Mouse (Mus musculus): ENCODE results near the gene Ube2e3. TPM values are rescaled to one million over a fixed set of nuclear protein-coding genes. Genes with fewer than 3 reads are reported as not detected.
A peak's percentile ranks its signal among the peaks of the same experiment; 100 is the strongest.

The Ube2e3 gene
- polyA plus RNA-seq, 1 experiment from 2014 or later: 235 TPM

- Histone ChIP-seq H3K36me3 (peaks cover 15% of the 10 kb centered on the region), H3K27me3 (ENCODE audit: low read depth, poor library complexity, severe bottlenecking) (no peaks in the 10 kb centered on the region), H3K27ac (peak overlapping the region; percentile 100), H3K4me1 (peaks cover 48% of the 10 kb centered on the region), H3K9me3 (replicated peaks) (no peaks in the 10 kb centered on the region), H3K4me3 (peak overlapping the region; percentile 88)
- DNase-seq (ENCODE audit: low spot score): peak; percentile 87
- under 1% methylated on average over 111 of the region's 114 CpGs for WGBS
These were observed 1.2 kb downstream of the Ube2e3 start for GRCm38 (mm10) chr2:78868951-78869720.

GRCm38 (mm10) chr2:78869721-78870442, 2.0 kb downstream of the Ube2e3 start:
- peak overlapping the region; percentile 100 for H3K27ac ChIP-seq
- H3K36me3 ChIP-seq: peaks cover 17% of the 10 kb centered on the region
- H3K4me1 ChIP-seq: peaks cover 51% of the 10 kb centered on the region
- peak overlapping the region; percentile 88 for H3K4me3 ChIP-seq
- peak; percentile 52 for DNase-seq (ENCODE audit: low spot score)
- WGBS: 3% methylated on average over 35 of the region's 35 CpGs
- H3K9me3 ChIP-seq (replicated peaks): no peaks in the 10 kb centered on the region
- H3K27me3 ChIP-seq (ENCODE audit: low read depth, poor library complexity, severe bottlenecking): no peaks in the 10 kb centered on the region

- peak; percentile 47 for DNase-seq (ENCODE audit: low spot score)
- Histone ChIP-seq H3K4me1 (peaks cover 52% of the 10 kb centered on the region), H3K27ac (peak overlapping the region; percentile 100)
These were observed 2.6 kb downstream of the Ube2e3 start for GRCm38 (mm10) chr2:78870443-78871025.

DNA sequence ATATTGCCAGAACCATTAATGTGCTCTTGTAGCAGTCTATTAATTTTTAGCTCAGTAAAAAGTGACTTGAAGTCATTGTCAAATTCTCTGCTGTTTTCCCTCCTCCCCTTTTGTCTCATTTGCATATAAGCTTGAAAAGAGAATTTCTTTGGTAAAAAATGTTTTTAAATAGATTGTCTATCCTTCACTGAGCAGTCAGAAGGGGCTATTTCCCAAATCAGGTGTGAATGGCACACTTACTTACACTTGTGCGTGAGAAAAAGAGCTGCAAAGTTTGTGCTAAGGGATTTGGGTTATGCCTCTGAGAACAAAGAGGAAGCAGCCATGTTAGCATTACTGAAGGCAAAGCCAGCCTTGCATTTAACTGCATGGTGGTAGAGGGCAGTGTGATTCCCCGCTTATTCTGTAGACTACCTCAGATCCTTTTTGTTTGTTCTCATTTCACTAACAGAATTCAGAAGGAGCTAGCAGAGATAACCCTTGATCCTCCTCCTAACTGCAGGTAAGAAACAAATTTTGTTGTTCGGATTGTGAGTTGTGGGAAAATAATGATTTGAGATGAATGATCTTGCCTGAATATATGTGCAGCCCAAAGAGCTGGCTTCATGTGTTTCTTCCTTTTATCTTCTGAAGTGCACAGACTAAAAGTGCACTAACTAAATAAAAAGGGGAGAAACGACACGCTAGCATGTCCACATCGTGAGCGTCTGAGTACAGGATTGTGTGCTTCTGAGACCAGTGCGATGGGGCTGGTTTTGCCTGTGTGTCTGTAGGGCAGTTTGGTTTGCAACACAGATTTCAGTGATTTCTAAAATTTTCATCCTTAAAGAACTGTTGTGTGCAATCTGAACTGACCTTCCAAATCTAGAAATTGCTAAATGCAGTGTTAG, 4.3 kb downstream of the Ube2e3 start:
- H3K4me3 ChIP-seq: peak overlapping the region; percentile 88
- H3K4me1 ChIP-seq: peaks cover 50% of the 10 kb centered on the region
- H3K9me3 ChIP-seq (replicated peaks): no peaks in the 10 kb centered on the region
- no peaks in the 10 kb centered on the region for H3K27me3 ChIP-seq (ENCODE audit: low read depth, poor library complexity, severe bottlenecking)
- peak overlapping the region; percentile 91 for H3K27ac ChIP-seq
- DNase-seq (ENCODE audit: low spot score): no peak
- H3K36me3 ChIP-seq: peaks cover 24% of the 10 kb centered on the region
- 46% methylated on average over 8 of the region's 8 CpGs for WGBS

More at GRCm38 (mm10) chr2:78870443-78871025, 2.6 kb downstream of the Ube2e3 start:
- peak overlapping the region; percentile 88 for H3K4me3 ChIP-seq
- WGBS: 27% methylated on average over 10 of the region's 10 CpGs
- no peaks in the 10 kb centered on the region for H3K9me3 ChIP-seq (replicated peaks)
- peaks cover 22% of the 10 kb centered on the region for H3K36me3 ChIP-seq
- no peaks in the 10 kb centered on the region for H3K27me3 ChIP-seq (ENCODE audit: low read depth, poor library complexity, severe bottlenecking)

DNA sequence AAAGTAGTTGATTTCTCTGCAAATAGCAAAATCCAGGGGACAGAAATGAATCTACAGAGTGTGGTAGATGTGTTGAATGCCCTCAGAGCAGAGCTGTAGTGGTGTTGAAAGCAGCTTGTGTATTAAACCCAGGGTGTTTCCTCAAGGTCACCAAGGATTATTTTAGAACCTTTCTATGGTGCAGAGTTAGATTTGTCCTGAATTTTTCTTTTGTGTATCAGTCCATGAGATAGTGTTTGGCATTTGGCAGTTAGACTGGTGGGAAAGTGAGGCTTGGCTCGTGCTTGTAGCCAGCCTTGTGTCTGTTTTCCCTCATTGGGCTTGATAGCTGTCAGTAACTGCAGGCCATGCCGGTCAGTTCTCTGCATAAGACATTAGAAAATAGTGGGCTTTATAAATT, 6.0 kb downstream of the Ube2e3 start:
- no peak for DNase-seq (ENCODE audit: low spot score)
- peaks cover 24% of the 10 kb centered on the region for H3K36me3 ChIP-seq
- no peaks in the 10 kb centered on the region for H3K27me3 ChIP-seq (ENCODE audit: low read depth, poor library complexity, severe bottlenecking)
- no peaks in the 10 kb centered on the region for H3K9me3 ChIP-seq (replicated peaks)
- WGBS: 51% methylated on average over 2 of the region's 2 CpGs
- H3K27ac ChIP-seq: no peak overlapping the region
- H3K4me1 ChIP-seq: peaks cover 39% of the 10 kb centered on the region
- no peak overlapping the region for H3K4me3 ChIP-seq

- H3K27ac ChIP-seq: no peak overlapping the region
- H3K27me3 ChIP-seq (ENCODE audit: low read depth, poor library complexity, severe bottlenecking): no peaks in the 10 kb centered on the region
- no peak overlapping the region for H3K4me3 ChIP-seq
- peaks cover 31% of the 10 kb centered on the region for H3K4me1 ChIP-seq
- no peaks in the 10 kb centered on the region for H3K9me3 ChIP-seq (replicated peaks)
- no peak for DNase-seq (ENCODE audit: low spot score)
- peaks cover 18% of the 10 kb centered on the region for H3K36me3 ChIP-seq
These were observed 8.1 kb downstream of the Ube2e3 start for GRCm38 (mm10) chr2:78876002-78876401.

DNA sequence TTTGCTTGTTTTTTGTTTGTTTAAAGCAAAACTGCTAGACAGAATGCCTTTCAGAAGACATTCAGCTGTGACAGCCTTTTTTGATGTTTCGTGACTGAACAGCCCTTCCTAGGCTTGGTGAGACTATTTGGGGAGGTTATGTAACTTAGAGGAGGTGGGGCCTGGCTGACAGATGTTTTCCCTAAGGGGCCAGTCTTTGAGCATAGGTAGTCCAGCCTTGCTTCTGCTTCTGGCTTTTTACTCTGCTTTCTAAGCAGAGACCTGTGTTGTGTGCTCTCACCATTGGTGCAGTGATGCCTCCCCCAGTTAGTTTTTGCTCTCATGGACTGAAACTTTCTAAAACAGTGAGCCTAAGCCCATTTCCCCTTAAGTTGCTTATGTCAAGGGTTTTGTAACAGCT, 14.1 kb downstream of the Ube2e3 start:
- H3K4me1 ChIP-seq: peaks cover 3% of the 10 kb centered on the region
- H3K27ac ChIP-seq: no peak overlapping the region
- no peaks in the 10 kb centered on the region for H3K27me3 ChIP-seq (ENCODE audit: low read depth, poor library complexity, severe bottlenecking)
- no peaks in the 10 kb centered on the region for H3K36me3 ChIP-seq
- 70% methylated on average over 1 of the region's 1 CpGs for WGBS
- DNase-seq (ENCODE audit: low spot score): no peak
- H3K9me3 ChIP-seq (replicated peaks): no peaks in the 10 kb centered on the region
- H3K4me3 ChIP-seq: no peak overlapping the region

- DNase-seq (ENCODE audit: low spot score): no peak
- Histone ChIP-seq H3K4me3 (no peak overlapping the region), H3K9me3 (replicated peaks) (no peaks in the 10 kb centered on the region), H3K27me3 (ENCODE audit: low read depth, poor library complexity, severe bottlenecking) (no peaks in the 10 kb centered on the region), H3K36me3 (no peaks in the 10 kb centered on the region), H3K4me1 (peaks cover 4% of the 10 kb centered on the region), H3K27ac (no peak overlapping the region)
- 89% methylated on average over 3 of the region's 3 CpGs for WGBS
These were observed 15.0 kb downstream of the Ube2e3 start for GRCm38 (mm10) chr2:78882743-78883433.

GRCm38 (mm10) chr2:78886446-78886845, 18.5 kb downstream of the Ube2e3 start:
- whole genome bisulfite sequencing: 92% methylated on average over 2 of the region's 2 CpGs
- DNase-seq (ENCODE audit: low spot score): no peak
- H3K4me1 ChIP-seq: peaks cover 9% of the 10 kb centered on the region
- no peaks in the 10 kb centered on the region for H3K36me3 ChIP-seq
- H3K27me3 ChIP-seq (ENCODE audit: low read depth, poor library complexity, severe bottlenecking): no peaks in the 10 kb centered on the region
- H3K4me3 ChIP-seq: no peak overlapping the region
- no peak overlapping the region for H3K27ac ChIP-seq
- no peaks in the 10 kb centered on the region for H3K9me3 ChIP-seq (replicated peaks)

DNA sequence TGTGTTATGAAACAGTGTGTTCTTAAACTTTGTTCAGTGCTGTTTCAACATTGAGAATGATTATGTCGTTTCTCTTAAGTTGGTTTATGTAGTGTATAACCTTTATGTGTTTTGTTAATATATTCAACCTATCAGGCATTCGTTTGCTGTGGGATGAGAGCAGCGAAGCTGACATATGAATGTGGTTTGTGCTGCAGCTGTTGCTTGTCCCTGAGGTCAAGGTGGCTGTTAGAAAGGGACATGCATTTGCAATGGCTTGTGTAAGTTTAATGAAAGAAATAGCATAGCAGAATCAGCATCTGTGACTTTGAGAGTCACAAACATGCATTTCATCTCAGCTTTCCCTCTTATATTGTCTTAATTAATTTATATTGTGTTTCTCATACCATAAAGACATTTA, 20.3 kb downstream of the Ube2e3 start:
- Histone ChIP-seq H3K36me3 (no peaks in the 10 kb centered on the region), H3K9me3 (replicated peaks) (no peaks in the 10 kb centered on the region), H3K4me1 (peaks cover 6% of the 10 kb centered on the region; the same call in 1 of the 2 replicates), H3K27ac (no peak overlapping the region), H3K27me3 (ENCODE audit: low read depth, poor library complexity, severe bottlenecking) (no peaks in the 10 kb centered on the region), H3K4me3 (no peak overlapping the region)
- 64% methylated on average over 3 of the region's 3 CpGs for WGBS
- no peak for DNase-seq (ENCODE audit: low spot score)

GRCm38 (mm10) chr2:78895216-78895615, 27.3 kb downstream of the Ube2e3 start:
- H3K27ac ChIP-seq: no peak overlapping the region
- no peaks in the 10 kb centered on the region for H3K9me3 ChIP-seq (replicated peaks)
- 89% methylated on average over 2 of the region's 2 CpGs for WGBS
- H3K4me3 ChIP-seq: no peak overlapping the region
- H3K36me3 ChIP-seq: no peaks in the 10 kb centered on the region
- H3K4me1 ChIP-seq: no peaks in the 10 kb centered on the region
- no peaks in the 10 kb centered on the region for H3K27me3 ChIP-seq (ENCODE audit: low read depth, poor library complexity, severe bottlenecking)
- DNase-seq (ENCODE audit: low spot score): no peak

- no peaks in the 10 kb centered on the region for H3K36me3 ChIP-seq
- no peak for DNase-seq (ENCODE audit: low spot score)
- WGBS: 84% methylated on average over 3 of the region's 3 CpGs
- no peaks in the 10 kb centered on the region for H3K9me3 ChIP-seq (replicated peaks)
- no peak overlapping the region for H3K27ac ChIP-seq
- H3K4me3 ChIP-seq: no peak overlapping the region
- H3K27me3 ChIP-seq (ENCODE audit: low read depth, poor library complexity, severe bottlenecking): no peaks in the 10 kb centered on the region
- H3K4me1 ChIP-seq: no peaks in the 10 kb centered on the region
These were observed 38.0 kb downstream of the Ube2e3 start for GRCm38 (mm10) chr2:78905916-78906315.

All from limb, embryonic 10.5 days (tissue).